Mouse (Mus musculus): ENCODE measurements around the gene Arhgap32. TPM values are rescaled to one million over a fixed set of nuclear protein-coding genes. Genes with fewer than 3 reads are reported as not detected.
A peak's percentile ranks its signal among the peaks of the same experiment; 100 is the strongest.

The Arhgap32 gene
- total and polyA plus RNA-seq, 3 experiments, result 0.06 to 0.15 TPM; not detected in 1

DNA sequence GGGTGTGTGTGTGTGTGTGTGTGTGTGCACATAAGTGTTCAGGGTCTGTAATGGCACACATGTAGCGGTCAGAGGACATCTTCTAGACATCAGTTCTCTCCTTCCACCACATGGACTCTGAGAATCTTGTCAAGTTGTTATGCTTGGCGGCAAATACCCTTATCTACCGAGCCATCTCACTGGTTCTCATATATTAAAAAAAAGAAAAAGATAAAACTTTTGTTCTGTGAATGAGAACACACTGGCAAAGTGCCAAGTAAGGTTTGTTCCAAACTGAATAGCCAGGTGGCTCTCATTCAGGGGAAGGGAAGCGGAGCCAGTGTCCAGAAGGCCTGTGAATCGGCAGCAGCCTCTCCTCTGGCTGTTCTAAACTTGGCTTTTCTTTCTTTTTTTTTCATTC is 162.1 kb downstream of the Arhgap32 start:
- no peak overlapping the region for H3K4me3 ChIP-seq (ENCODE audit: control insufficient read depth in 1 of 2, insufficient read depth in 1 of 2, low read depth in 2 of 2, low read length in 2 of 2)
- TF ChIP-seq EP300 (IDR thresholded peaks at IDR 0.05; ENCODE audit: low read depth in 1 of 2, low read length in 2 of 2), result peak; percentile 37 to 60; a peak in 3 of 4 replicates
- TF ChIP-seq TCF12 (IDR thresholded peaks at IDR 0.05; ENCODE audit: low read depth, low read length), result 0 out of 2 replicates have a peak, but pooled peaks have one; percentile 6
- no peak for TF ChIP-seq GABPA (IDR thresholded peaks at IDR 0.05; ENCODE audit: low read depth, low read length)
- peak; percentile 74 for TF ChIP-seq ZNF384 (IDR thresholded peaks at IDR 0.05; ENCODE audit: low read depth, low read length)
- TF ChIP-seq GATA1 (IDR thresholded peaks at IDR 0.05; ENCODE audit: low read depth, low read length), result peak; percentile 66
- TF ChIP-seq ETS1 (IDR thresholded peaks at IDR 0.05; ENCODE audit: low read depth, low read length), result peak; percentile 42
- no peak for TF ChIP-seq ZC3H11A (IDR thresholded peaks at IDR 0.05; ENCODE audit: low read depth, low read length)
- H3K79me2 ChIP-seq (ENCODE audit: control insufficient read depth, insufficient read depth, low read length, poor library complexity), result no peaks in the 10 kb centered on the region
- H3K36me3 ChIP-seq (ENCODE audit: control insufficient read depth in 1 of 2, insufficient read depth in 2 of 2, low read length in 2 of 2), result peaks cover 0 to 25% of the 10 kb centered on the region in 2 experiments; a peak in 2 of 4 replicates
- no peaks in the 10 kb centered on the region for H3K9me3 ChIP-seq (replicated peaks; ENCODE audit: insufficient read depth, low read length)
- H3K27me3 ChIP-seq (ENCODE audit: control insufficient read depth in 1 of 2, insufficient read depth in 2 of 2, low read length in 2 of 2), result no peaks in the 10 kb centered on the region
- H3K27ac ChIP-seq (ENCODE audit: control insufficient read depth, low read depth, low read length), result no peak overlapping the region
- DNase-seq (ENCODE audit: low read depth, low spot score), result peak; percentile 30
- H3K9ac ChIP-seq (ENCODE audit: control insufficient read depth, low read depth, low read length, poor library complexity, severe bottlenecking), result no peak overlapping the region
- peaks cover 23 to 37% of the 10 kb centered on the region in 2 experiments for H3K4me1 ChIP-seq (ENCODE audit: control insufficient read depth in 1 of 2, insufficient read depth in 2 of 2, low read length in 2 of 2)

DNA sequence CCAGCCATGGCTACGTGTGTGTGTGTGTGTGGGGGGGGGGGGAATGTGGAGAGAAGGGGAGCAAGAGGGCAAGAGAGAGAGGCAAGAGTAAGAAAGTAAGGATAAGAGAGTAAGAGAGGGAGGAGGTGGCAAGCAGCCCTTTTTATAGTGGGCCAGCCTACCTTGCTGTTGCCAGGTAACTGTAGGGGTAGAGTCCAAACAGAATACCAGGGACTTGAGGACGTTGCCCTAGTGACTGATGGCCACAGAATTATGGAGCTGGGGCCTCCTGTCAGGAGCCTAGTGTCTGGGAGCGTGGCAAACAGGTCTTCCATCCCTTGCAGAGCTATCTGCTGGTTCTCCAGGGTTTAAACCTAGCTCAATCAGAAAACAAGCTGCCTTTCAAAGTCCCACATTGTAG is 163.9 kb downstream of the Arhgap32 start:
- H3K36me3 ChIP-seq (ENCODE audit: control insufficient read depth in 1 of 2, insufficient read depth in 2 of 2, low read length in 2 of 2), result peaks cover 0 to 25% of the 10 kb centered on the region in 2 experiments; a peak in 2 of 4 replicates
- peak overlapping the region; percentile 8; the same call in 1 of the 2 replicates for H3K9ac ChIP-seq (ENCODE audit: control insufficient read depth, low read depth, low read length, poor library complexity, severe bottlenecking)
- H3K27ac ChIP-seq (ENCODE audit: control insufficient read depth, low read depth, low read length), result peak overlapping the region; percentile 86
- no peak overlapping the region for H3K4me3 ChIP-seq (ENCODE audit: control insufficient read depth in 1 of 2, insufficient read depth in 1 of 2, low read depth in 2 of 2, low read length in 2 of 2)
- H3K27me3 ChIP-seq (ENCODE audit: control insufficient read depth in 1 of 2, insufficient read depth in 2 of 2, low read length in 2 of 2), result no peaks in the 10 kb centered on the region
- DNase-seq (ENCODE audit: low read depth, low spot score), result no peak
- H3K9me3 ChIP-seq (replicated peaks; ENCODE audit: insufficient read depth, low read length), result no peaks in the 10 kb centered on the region
- no peaks in the 10 kb centered on the region for H3K79me2 ChIP-seq (ENCODE audit: control insufficient read depth, insufficient read depth, low read length, poor library complexity)
- peaks cover 23 to 37% of the 10 kb centered on the region in 2 experiments for H3K4me1 ChIP-seq (ENCODE audit: control insufficient read depth in 1 of 2, insufficient read depth in 2 of 2, low read length in 2 of 2)
- TF ChIP-seq CHD2 (IDR thresholded peaks at IDR 0.05; ENCODE audit: low read length) (no peak), ZNF384 (IDR thresholded peaks at IDR 0.05; ENCODE audit: low read depth, low read length) (no peak), TCF12 (IDR thresholded peaks at IDR 0.05; ENCODE audit: low read depth, low read length) (no peak), RCOR1 (IDR thresholded peaks at IDR 0.05; ENCODE audit: low read depth, low read length) (no peak), MXI1 (IDR thresholded peaks at IDR 0.05; ENCODE audit: low read depth, low read length) (no peak), USF2 (IDR thresholded peaks at IDR 0.05; ENCODE audit: borderline replicate concordance in 1 of 2, insufficient read depth in 1 of 2, low read depth in 1 of 2, low read length in 2 of 2) (no peak)

DNA sequence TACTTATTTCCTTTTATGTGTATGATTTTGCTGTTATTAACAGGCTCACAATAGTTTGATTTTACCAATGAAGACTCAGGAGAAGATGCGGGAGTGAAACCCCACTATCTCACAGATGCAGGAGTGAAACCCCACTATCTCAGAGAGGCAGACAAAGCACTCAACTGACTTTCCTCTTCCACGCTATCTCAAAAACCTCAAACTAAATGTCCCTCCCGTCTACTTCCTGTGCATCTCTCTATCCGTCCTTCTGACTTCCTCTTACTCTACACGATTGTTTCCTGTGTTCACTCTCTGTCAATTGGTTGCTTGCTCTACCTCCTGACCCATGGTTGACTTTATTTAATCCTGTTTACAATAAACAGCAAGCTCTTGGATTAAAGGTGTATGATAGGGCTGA is 164.5 kb downstream of the Arhgap32 start:
- Histone ChIP-seq H3K4me1 (ENCODE audit: control insufficient read depth in 1 of 2, insufficient read depth in 2 of 2, low read length in 2 of 2) (peaks cover 23 to 37% of the 10 kb centered on the region in 2 experiments), H3K36me3 (ENCODE audit: control insufficient read depth in 1 of 2, insufficient read depth in 2 of 2, low read length in 2 of 2) (peaks cover 0 to 25% of the 10 kb centered on the region in 2 experiments; a peak in 2 of 4 replicates), H3K27ac (ENCODE audit: control insufficient read depth, low read depth, low read length) (peak overlapping the region; percentile 86), H3K4me3 (ENCODE audit: control insufficient read depth in 1 of 2, insufficient read depth in 1 of 2, low read depth in 2 of 2, low read length in 2 of 2) (no peak overlapping the region), H3K79me2 (ENCODE audit: control insufficient read depth, insufficient read depth, low read length, poor library complexity) (no peaks in the 10 kb centered on the region), H3K9ac (ENCODE audit: control insufficient read depth, low read depth, low read length, poor library complexity, severe bottlenecking) (no peak overlapping the region), H3K9me3 (replicated peaks; ENCODE audit: insufficient read depth, low read length) (no peaks in the 10 kb centered on the region), H3K27me3 (ENCODE audit: control insufficient read depth in 1 of 2, insufficient read depth in 2 of 2, low read length in 2 of 2) (no peaks in the 10 kb centered on the region)
- peak; percentile 94 for DNase-seq (ENCODE audit: low read depth, low spot score)
- no peak for TF ChIP-seq E2F4 (IDR thresholded peaks at IDR 0.05; ENCODE audit: borderline replicate concordance, low read depth, low read length)
- TF ChIP-seq MXI1 (IDR thresholded peaks at IDR 0.05; ENCODE audit: low read depth, low read length), result no peak
- TF ChIP-seq TBP (IDR thresholded peaks at IDR 0.05; ENCODE audit: low read depth, low read length), result peak; percentile 57; the same call in 1 of the 2 replicates
- peak; percentile 100 for TF ChIP-seq GATA1 (IDR thresholded peaks at IDR 0.05; ENCODE audit: low read depth, low read length)
- TF ChIP-seq ZKSCAN1 (IDR thresholded peaks at IDR 0.05; ENCODE audit: low read depth, low read length), result no peak
- peak; percentile 99 for TF ChIP-seq EP300 (IDR thresholded peaks at IDR 0.05; ENCODE audit: low read depth in 1 of 2, low read length in 2 of 2)
- TF ChIP-seq RCOR1 (IDR thresholded peaks at IDR 0.05; ENCODE audit: low read depth, low read length), result peak; percentile 86
- TF ChIP-seq SIN3A (IDR thresholded peaks at IDR 0.05; ENCODE audit: low read length), result peak; percentile 72
- no peak for TF ChIP-seq RAD21 (IDR thresholded peaks at IDR 0.05; ENCODE audit: low read depth, low read length)
- TF ChIP-seq POLR2A (IDR thresholded peaks at IDR 0.05; ENCODE audit: control insufficient read depth in 1 of 2, insufficient read depth in 1 of 2, low read depth in 1 of 2, low read length in 2 of 2, poor library complexity in 1 of 2), result 0 out of 4 replicates have a peak, but pooled peaks of 1 of the 2 experiments have one; percentile 25
- no peak for TF ChIP-seq GABPA (IDR thresholded peaks at IDR 0.05; ENCODE audit: low read depth, low read length)
- TF ChIP-seq CHD2 (IDR thresholded peaks at IDR 0.05; ENCODE audit: low read length), result no peak
- peak; percentile 99 for TF ChIP-seq TCF12 (IDR thresholded peaks at IDR 0.05; ENCODE audit: low read depth, low read length)
- TF ChIP-seq UBTF (IDR thresholded peaks at IDR 0.05; ENCODE audit: borderline replicate concordance, insufficient read depth, low read depth, low read length), result no peak
- peak; percentile 79; the same call in 1 of the 2 replicates for TF ChIP-seq MYC (IDR thresholded peaks at IDR 0.05; ENCODE audit: low read depth, low read length)
- TF ChIP-seq MEF2A (IDR thresholded peaks at IDR 0.05; ENCODE audit: extremely low read depth, insufficient replicate concordance, low read depth, low read length, poor library complexity, severe bottlenecking), result no peak
- TF ChIP-seq ELF1 (IDR thresholded peaks at IDR 0.05; ENCODE audit: low read depth, low read length), result peak; percentile 43; the same call in 1 of the 2 replicates
- TF ChIP-seq HCFC1 (IDR thresholded peaks at IDR 0.05; ENCODE audit: low read depth, low read length), result peak; percentile 75
